Mouse (Mus musculus): ENCODE data around the gene Kif13a. TPM values are rescaled to one million over a fixed set of nuclear protein-coding genes. Genes with fewer than 3 reads are reported as not detected.

Gene Kif13a
- polyA plus RNA-seq, 1 experiment from 2014 or later, result 4.9 TPM

DNA sequence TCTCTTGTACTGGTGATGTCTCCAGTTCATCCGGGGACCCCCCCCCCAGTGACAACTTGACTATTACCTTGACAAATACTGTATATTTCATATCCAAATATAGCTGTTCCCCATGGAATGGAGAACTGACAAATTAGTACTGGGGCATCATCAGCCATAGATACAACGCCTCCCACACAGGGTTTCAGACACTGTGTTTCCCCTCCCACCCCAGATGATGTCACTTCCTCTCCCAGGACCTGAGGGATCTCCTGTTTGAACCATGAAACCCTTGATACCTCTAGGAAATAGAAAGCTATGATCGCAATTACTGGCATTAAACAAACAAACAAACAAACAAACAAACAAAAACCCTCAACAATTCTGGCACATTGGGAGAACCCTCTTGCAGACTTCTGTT, 15.6 kb upstream of the Kif13a start:
- Histone ChIP-seq H3K36me3 (replicated peaks; ENCODE audit: insufficient read depth, low read length) (no peaks in the 10 kb centered on the region), H3K9ac (replicated peaks) (no peak overlapping the region), H3K27me3 (ENCODE audit: insufficient read depth, low read length) (no peaks in the 10 kb centered on the region), H3K4me1 (ENCODE audit: insufficient read depth) (no peaks in the 10 kb centered on the region), H3K4me2 (ENCODE audit: low read depth, low read length) (no peak overlapping the region), H3K27ac (ENCODE audit: low read depth) (no peak overlapping the region), H3K9me3 (ENCODE audit: low read length) (no peaks in the 10 kb centered on the region), H3K4me3 (ENCODE audit: low read depth, low read length) (no peak overlapping the region)
- ATAC-seq (no peak), DNase-seq (no peak)
- 64% methylated on average over 3 of the region's 3 CpGs for WGBS (ENCODE audit: insufficient replicate concordance)
- TF ChIP-seq EP300 (IDR thresholded peaks at IDR 0.05; ENCODE audit: low read depth) (no peak), CTCF (IDR thresholded peaks at IDR 0.05; ENCODE audit: low read depth) (no peak)

DNA sequence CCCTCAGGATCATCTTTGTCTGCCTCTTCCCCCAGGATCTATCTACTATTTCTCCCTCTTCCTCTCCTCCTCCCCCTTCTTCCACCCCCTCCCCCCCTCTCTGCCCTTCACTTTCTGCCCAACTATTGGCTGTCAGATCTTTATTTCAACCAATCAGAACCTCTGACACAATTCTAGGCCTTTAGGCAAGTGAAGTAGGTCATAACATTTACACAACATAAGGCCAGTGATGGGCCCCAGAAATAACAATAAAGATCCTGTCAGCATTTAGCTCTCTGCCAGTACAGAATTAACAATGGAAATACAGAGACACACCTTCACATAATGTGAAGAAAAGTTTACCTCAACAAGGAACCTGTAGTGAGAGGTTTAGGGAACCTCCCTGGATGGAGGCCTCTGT, 13.6 kb upstream of the Kif13a start:
- no peak for ATAC-seq
- no peaks in the 10 kb centered on the region for H3K27me3 ChIP-seq (ENCODE audit: insufficient read depth, low read length)
- H3K4me1 ChIP-seq (ENCODE audit: insufficient read depth), result no peaks in the 10 kb centered on the region
- no peak for TF ChIP-seq EP300 (IDR thresholded peaks at IDR 0.05; ENCODE audit: low read depth)
- TF ChIP-seq CTCF (IDR thresholded peaks at IDR 0.05; ENCODE audit: low read depth), result no peak
- H3K9me3 ChIP-seq (ENCODE audit: low read length), result no peaks in the 10 kb centered on the region
- no peaks in the 10 kb centered on the region for H3K36me3 ChIP-seq (replicated peaks; ENCODE audit: insufficient read depth, low read length)
- H3K9ac ChIP-seq (replicated peaks), result no peak overlapping the region
- DNase-seq, result no peak
- no peak overlapping the region for H3K4me3 ChIP-seq (ENCODE audit: low read depth, low read length)
- H3K27ac ChIP-seq (ENCODE audit: low read depth), result no peak overlapping the region
- no peak overlapping the region for H3K4me2 ChIP-seq (ENCODE audit: low read depth, low read length)

DNA sequence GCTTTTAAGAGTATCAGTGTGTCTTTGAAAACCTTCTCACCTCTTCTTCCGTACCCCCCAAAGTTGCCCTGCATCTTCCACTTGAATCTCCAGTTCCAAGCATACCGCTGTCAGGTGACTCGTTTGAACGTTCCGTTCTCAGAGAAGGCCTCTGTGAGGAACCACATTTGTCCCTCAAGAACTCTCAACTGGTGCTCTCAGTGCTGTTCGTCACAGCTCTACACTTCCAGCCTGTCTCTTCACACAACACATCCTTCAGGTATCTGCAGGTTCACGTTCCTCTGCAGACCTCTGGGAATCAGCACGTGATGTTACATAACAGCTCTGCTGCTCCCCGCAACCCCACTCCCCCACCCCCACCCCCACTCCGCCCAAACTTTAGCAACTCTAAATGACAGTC, 4.4 kb upstream of the Kif13a start:
- no peak overlapping the region for H3K4me2 ChIP-seq (ENCODE audit: low read depth, low read length)
- no peaks in the 10 kb centered on the region for H3K36me3 ChIP-seq (replicated peaks; ENCODE audit: insufficient read depth, low read length)
- TF ChIP-seq EP300 (IDR thresholded peaks at IDR 0.05; ENCODE audit: low read depth) (no peak), CTCF (IDR thresholded peaks at IDR 0.05; ENCODE audit: low read depth) (no peak)
- H3K9ac ChIP-seq (replicated peaks), result no peak overlapping the region
- no peak overlapping the region for H3K27ac ChIP-seq (ENCODE audit: low read depth)
- 59% methylated on average over 10 of the region's 10 CpGs for WGBS (ENCODE audit: insufficient replicate concordance)
- no peaks in the 10 kb centered on the region for H3K27me3 ChIP-seq (ENCODE audit: insufficient read depth, low read length)
- ATAC-seq, result no peak
- no peaks in the 10 kb centered on the region for H3K9me3 ChIP-seq (ENCODE audit: low read length)
- H3K4me3 ChIP-seq (ENCODE audit: low read depth, low read length), result no peak overlapping the region
- no peak for DNase-seq
- peaks cover 4% of the 10 kb centered on the region for H3K4me1 ChIP-seq (ENCODE audit: insufficient read depth)

DNA sequence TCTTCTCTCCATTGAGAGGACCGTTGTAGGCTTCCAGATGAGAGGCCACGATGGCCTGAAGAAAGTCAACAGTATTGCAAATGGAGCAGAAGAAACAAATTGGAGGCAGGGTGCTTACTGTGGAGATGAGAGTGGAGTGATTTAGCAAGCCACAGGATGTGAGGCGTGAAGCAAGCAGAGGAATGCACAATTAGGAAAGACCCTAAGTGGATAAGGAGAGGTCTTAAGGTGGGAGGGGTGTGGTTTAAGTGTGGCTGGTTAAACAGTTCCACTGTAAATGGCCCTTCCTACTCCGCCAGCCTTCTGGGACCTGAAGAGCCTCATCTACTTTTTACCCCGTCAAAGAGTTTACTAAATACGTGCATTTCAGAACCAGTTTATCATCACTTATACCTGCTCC, 3.2 kb upstream of the Kif13a start:
- 56% methylated on average over 6 of the region's 6 CpGs for WGBS (ENCODE audit: insufficient replicate concordance)
- Histone ChIP-seq H3K4me2 (ENCODE audit: low read depth, low read length) (no peak overlapping the region), H3K27me3 (ENCODE audit: insufficient read depth, low read length) (no peaks in the 10 kb centered on the region), H3K27ac (ENCODE audit: low read depth) (no peak overlapping the region), H3K9ac (replicated peaks) (no peak overlapping the region), H3K4me1 (ENCODE audit: insufficient read depth) (peaks cover 11% of the 10 kb centered on the region), H3K4me3 (ENCODE audit: low read depth, low read length) (no peak overlapping the region), H3K36me3 (replicated peaks; ENCODE audit: insufficient read depth, low read length) (no peaks in the 10 kb centered on the region), H3K9me3 (ENCODE audit: low read length) (no peaks in the 10 kb centered on the region)
- TF ChIP-seq CTCF (IDR thresholded peaks at IDR 0.05; ENCODE audit: low read depth), result no peak
- TF ChIP-seq EP300 (IDR thresholded peaks at IDR 0.05; ENCODE audit: low read depth), result no peak
- no peak for DNase-seq
- ATAC-seq, result no peak

DNA sequence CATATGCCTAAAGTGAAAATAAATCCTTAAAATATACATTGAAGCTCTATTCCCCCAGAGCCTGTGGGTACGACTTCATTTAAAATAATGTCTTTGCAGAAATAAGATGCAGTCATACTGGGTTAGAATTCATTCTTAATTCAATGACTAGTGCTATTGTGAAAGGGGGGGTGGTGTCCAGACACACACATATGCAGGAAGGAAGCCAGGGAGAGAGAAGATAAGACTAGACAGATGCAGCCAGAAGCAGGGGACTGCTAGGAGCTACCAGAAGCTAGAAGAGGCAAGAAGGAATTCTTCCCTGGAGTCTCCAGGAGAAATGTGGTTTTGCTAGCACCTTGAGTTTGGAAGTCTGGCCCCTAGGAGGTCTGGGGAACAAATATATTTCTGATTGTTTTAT, 2.4 kb upstream of the Kif13a start:
- Histone ChIP-seq H3K36me3 (replicated peaks; ENCODE audit: insufficient read depth, low read length) (no peaks in the 10 kb centered on the region), H3K27me3 (ENCODE audit: insufficient read depth, low read length) (no peaks in the 10 kb centered on the region), H3K4me3 (ENCODE audit: low read depth, low read length) (no peak overlapping the region), H3K4me1 (ENCODE audit: insufficient read depth) (peaks cover 11% of the 10 kb centered on the region), H3K4me2 (ENCODE audit: low read depth, low read length) (no peak overlapping the region), H3K27ac (ENCODE audit: low read depth) (no peak overlapping the region), H3K9ac (replicated peaks) (no peak overlapping the region), H3K9me3 (ENCODE audit: low read length) (no peaks in the 10 kb centered on the region)
- DNase-seq, result no peak
- TF ChIP-seq CTCF (IDR thresholded peaks at IDR 0.05; ENCODE audit: low read depth) (no peak), EP300 (IDR thresholded peaks at IDR 0.05; ENCODE audit: low read depth) (no peak)
- ATAC-seq, result no peak
- 32% methylated on average over 1 of the region's 1 CpGs for WGBS (ENCODE audit: insufficient replicate concordance)

- Histone ChIP-seq H3K4me2 (ENCODE audit: low read depth, low read length) (peak overlapping the region; percentile 85), H3K36me3 (replicated peaks; ENCODE audit: insufficient read depth, low read length) (no peaks in the 10 kb centered on the region), H3K4me1 (ENCODE audit: insufficient read depth) (peaks cover 14% of the 10 kb centered on the region), H3K9ac (replicated peaks) (peak overlapping the region; percentile 43), H3K4me3 (ENCODE audit: low read depth, low read length) (peak overlapping the region; percentile 72), H3K27me3 (ENCODE audit: insufficient read depth, low read length) (no peaks in the 10 kb centered on the region), H3K9me3 (ENCODE audit: low read length) (no peaks in the 10 kb centered on the region), H3K27ac (ENCODE audit: low read depth) (0 out of 2 replicates have a peak overlapping the region, but pooled peaks have one; percentile 23)
- DNase-seq, result peak; percentile 27
- 0% methylated on average over 15 of the region's 15 CpGs for WGBS (ENCODE audit: insufficient replicate concordance)
- peak; percentile 5 for ATAC-seq
- TF ChIP-seq CTCF (IDR thresholded peaks at IDR 0.05; ENCODE audit: low read depth) (no peak), EP300 (IDR thresholded peaks at IDR 0.05; ENCODE audit: low read depth) (no peak)
These were observed 986 bp upstream of the Kif13a start for GRCm38 (mm10) chr13:46930659-46931046.
